Mouse (Mus musculus) heart, postnatal 0 days (tissue): Measurements from ENCODE around the gene Tiam2.

ENCODE experiments used
- CTCF ChIP-seq: IDR thresholded peaks from 2 replicates; pipeline ENCODE4 v1.5.1; 2016; ENCODE audit warnings: antibody characterized with exemption, control low read depth, low read depth
- EP300 ChIP-seq: IDR thresholded peaks from 2 replicates; pipeline ENCODE4 v1.6.1; 2016; ENCODE audit warnings: antibody characterized with exemption, low read depth

GRCm38 (mm10) chr17:3315581-3315980, 10.8 kb upstream of the Tiam2 start:
- TF ChIP-seq CTCF (no peak), EP300 (no peak)
